Mouse (Mus musculus): Measurements from ENCODE around the gene Ccdc159.

DNA sequence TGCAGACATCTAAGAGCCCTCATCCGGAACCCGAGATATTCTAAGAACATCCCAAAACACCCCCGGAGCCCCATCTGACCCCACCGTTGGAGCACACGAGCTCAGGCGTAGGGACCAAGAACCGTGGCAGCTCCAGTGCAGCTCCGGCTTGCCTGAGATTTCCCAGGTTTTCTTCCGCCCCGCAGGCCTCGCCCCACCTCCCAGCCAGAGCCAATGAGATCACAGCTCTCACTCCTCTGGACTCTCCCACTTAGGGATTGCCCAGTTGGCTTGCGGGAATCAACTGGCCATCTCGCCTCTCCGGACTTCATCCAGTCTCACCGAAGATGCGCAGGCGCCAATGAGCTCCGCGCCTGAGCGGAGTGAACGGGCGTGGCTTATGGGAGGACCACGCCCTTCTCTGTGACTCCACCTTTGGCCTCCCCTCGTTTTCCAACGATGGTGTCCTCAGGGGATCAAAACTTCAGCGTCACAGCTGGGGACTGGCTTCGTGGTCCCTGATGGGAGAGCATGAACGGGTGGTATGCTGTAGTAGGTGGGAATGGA lies at the start of gene Ccdc159, which contains the start of gene Tmem205:
- TF ChIP-seq CTCF (IDR thresholded peaks at IDR 0.05; ENCODE audit: extremely low read depth, insufficient read depth, low read length) (no peak), POLR2A (IDR thresholded peaks at IDR 0.05; ENCODE audit: extremely low read depth, insufficient read depth, low read length) (peak; percentile 94)

Data from cortical plate, adult 2 months (tissue).